Mouse (Mus musculus) kidney, postnatal 36 days (tissue): ENCODE data around the gene Trmt44.

Experiments
- DNase-seq, 2 experiments: peaks; one replicate each; pipeline ENCODE4 v3.0.0; 2021 to 2022; ENCODE audit warnings: mixed read lengths in 2 of 2

Gene Trmt44

GRCm38 (mm10) chr5:35574653-35575599 lies at the start of gene Trmt44:
TSS of gene Trmt44 (minus strand) at chr5:35575070.
- peak; percentile 95 to 96 for DNase-seq

GRCm38 (mm10) chr5:35623831-35624230 lies 49.0 kb upstream of the Trmt44 start:
- no peak for DNase-seq

- DNase-seq = no peak
Measured at GRCm38 (mm10) chr5:35621114-35621513, 46.2 kb upstream of the Trmt44 start.

- DNase-seq = no peak
Measured at GRCm38 (mm10) chr5:35616943-35617342, 42.1 kb upstream of the Trmt44 start.

GRCm38 (mm10) chr5:35612722-35613121 lies 37.9 kb upstream of the Trmt44 start:
- DNase-seq = no peak

GRCm38 (mm10) chr5:35611900-35612299 lies 37.0 kb upstream of the Trmt44 start:
- DNase-seq = no peak

- DNase-seq = peak; percentile 79 to 80
Measured at GRCm38 (mm10) chr5:35611170-35611569, 36.3 kb upstream of the Trmt44 start.

GRCm38 (mm10) chr5:35610381-35610780 lies 35.5 kb upstream of the Trmt44 start:
- DNase-seq = no peak

- DNase-seq = no peak
Measured at GRCm38 (mm10) chr5:35609971-35610370, 35.1 kb upstream of the Trmt44 start.

GRCm38 (mm10) chr5:35609381-35609780 lies 34.5 kb upstream of the Trmt44 start:
- peak in 1 of 2 experiments; percentile 42 for DNase-seq

GRCm38 (mm10) chr5:35608559-35608958 lies 33.7 kb upstream of the Trmt44 start:
- DNase-seq = no peak

GRCm38 (mm10) chr5:35607784-35608183 lies 32.9 kb upstream of the Trmt44 start:
- peak in 1 of 2 experiments; percentile 56 for DNase-seq

GRCm38 (mm10) chr5:35606800-35607199 lies 31.9 kb upstream of the Trmt44 start:
- DNase-seq = no peak

GRCm38 (mm10) chr5:35605355-35605754 lies 30.5 kb upstream of the Trmt44 start:
- no peak for DNase-seq

- no peak for DNase-seq
Measured at GRCm38 (mm10) chr5:35601526-35601925, 26.7 kb upstream of the Trmt44 start.

GRCm38 (mm10) chr5:35600233-35600632 lies 25.4 kb upstream of the Trmt44 start:
- DNase-seq = no peak

GRCm38 (mm10) chr5:35596169-35597160 lies 21.6 kb upstream of the Trmt44 start:
- DNase-seq = no peak

GRCm38 (mm10) chr5:35595706-35596105 lies 20.8 kb upstream of the Trmt44 start:
- peak; percentile 75 to 86 for DNase-seq

GRCm38 (mm10) chr5:35594768-35595167 lies 19.9 kb upstream of the Trmt44 start:
- peak in 1 of 2 experiments; percentile 27 for DNase-seq

GRCm38 (mm10) chr5:35593272-35593671 lies 18.4 kb upstream of the Trmt44 start:
- DNase-seq = peak; percentile 84 to 87

GRCm38 (mm10) chr5:35592824-35593223 lies 18.0 kb upstream of the Trmt44 start:
- peak; percentile 50 to 56 for DNase-seq

GRCm38 (mm10) chr5:35592081-35592736 lies 17.3 kb upstream of the Trmt44 start:
- DNase-seq = peak in 1 of 2 experiments; percentile 41
